Mouse (Mus musculus) hindbrain, embryonic 11.5 days (tissue): ENCODE data around the gene Diras1. TPM values are rescaled to one million over a fixed set of nuclear protein-coding genes. Genes with fewer than 3 reads are reported as not detected.
"Not testable (repeated sequence)": the region's sequence is repeated elsewhere in the genome, so short reads cannot be mapped to it uniquely, and the experiment has no call there.

Experiments used
- ATAC-seq: fragments of 200-750 bp; cut with Nextera tagmentation; 2 replicates; pipeline ENCODE4 v1.8.0; 2017; ENCODE audit warnings: mild to moderate bottlenecking, moderate TSS enrichment, moderate library complexity; ENCODE audit not compliant: low FRiP score
- DNase-seq: peaks from one replicate; pipeline ENCODE4 v3.0.0-alpha.2; 2015; ENCODE audit warnings: low spot score
- H3K27ac ChIP-seq: fragments of 300-500 bp; sonication (generic); 2 replicates; pipeline ENCODE4 v1.5.1; 2014; ENCODE audit warnings: mild to moderate bottlenecking, low read depth, low read length
- H3K27me3 ChIP-seq: fragments of 300-500 bp; sonication (generic); 2 replicates; pipeline ENCODE4 v1.6.1; 2014; ENCODE audit warnings: mild to moderate bottlenecking, low read length, moderate library complexity, mixed read lengths; ENCODE audit not compliant: control insufficient read depth, insufficient read depth
- H3K36me3 ChIP-seq: fragments of 300-500 bp; sonication (generic); 2 replicates; pipeline ENCODE4 v1.6.1; 2014; ENCODE audit warnings: mild to moderate bottlenecking, low read length, moderate library complexity, mixed read lengths; ENCODE audit not compliant: control insufficient read depth, insufficient read depth
- H3K4me1 ChIP-seq: fragments of 300-500 bp; sonication (generic); replicated peaks from 2 replicates; pipeline ENCODE4 v1.6.1; 2014; ENCODE audit warnings: low read length, mixed read lengths; ENCODE audit not compliant: control insufficient read depth, insufficient read depth
- H3K4me2 ChIP-seq: fragments of 300-500 bp; sonication (generic); replicated peaks from 2 replicates; pipeline ENCODE4 v1.6.1; 2014; ENCODE audit warnings: mild to moderate bottlenecking, low read depth, low read length
- H3K4me3 ChIP-seq: fragments of 300-500 bp; sonication (generic); 2 replicates; pipeline ENCODE4 v1.5.1; 2014; ENCODE audit warnings: low read depth, low read length
- H3K9ac ChIP-seq: fragments of 300-500 bp; sonication (generic); 2 replicates; pipeline ENCODE4 v1.6.1; 2014; ENCODE audit warnings: low read depth, low read length
- H3K9me3 ChIP-seq: fragments of 300-500 bp; sonication (generic); 2 replicates; pipeline ENCODE4 v1.6.1; 2016; ENCODE audit warnings: low read length; ENCODE audit not compliant: control insufficient read depth
- WGBS: fragments of 180-500 bp; shearing (Covaris S2); extraction: QIAGEN DNeasy Blood & Tissue Kit; methylation state at CpG from one replicate; pipeline ENCODE4 v1.1.7; 2014; 5-methylcytosine and 5-hydroxymethylcytosine counted together
- polyA plus RNA-seq: library from polyadenylated mRNA; unstranded; fragments of >200 nt; fragmentation: Nextera tagmentation; extraction: Ambion mirVana; gene quantifications from 2 replicates; pipeline ENCODE4 v1.2.1, GENCODE M21; 2014

Diras1 gene
- 3.4 and 5.8 TPM in 2 replicates for polyA plus RNA-seq

DNA sequence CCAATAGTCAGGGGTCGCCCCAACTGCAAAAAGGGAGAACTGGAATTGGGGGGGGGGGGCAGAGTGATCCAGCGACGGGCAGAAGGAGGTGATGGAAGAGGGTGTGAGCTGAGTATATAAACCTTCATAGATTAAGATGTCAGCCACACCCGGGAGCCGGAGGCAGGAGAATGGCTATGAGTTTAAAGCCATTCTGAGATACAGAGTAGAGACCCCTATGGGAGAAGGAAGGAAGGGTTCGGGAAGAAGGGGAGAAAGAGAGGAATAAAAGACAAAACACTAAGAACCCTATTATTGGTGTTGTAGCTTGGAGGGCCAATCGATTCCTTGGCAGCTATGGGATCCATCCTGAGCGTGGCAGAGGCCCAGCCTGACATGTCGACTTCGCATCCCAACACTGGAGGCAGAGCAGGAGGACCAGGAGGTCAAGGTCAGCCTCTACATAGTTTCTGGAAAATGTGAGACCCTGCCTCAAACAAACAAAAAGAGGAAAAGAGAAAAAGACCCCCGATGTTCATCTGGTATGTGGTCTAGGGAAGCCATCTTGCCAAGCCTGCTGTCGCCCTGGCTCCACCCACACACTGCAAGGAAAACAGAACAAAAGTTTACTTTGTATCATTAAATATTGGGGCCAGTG, at the start of gene Diras1:
Gene Diras1 (minus strand): TSS at position 24 of the 637 bp plus-strand sequence.
- peak within 1 kb of the TSS; percentile 66 for H3K9ac ChIP-seq
- H3K27ac ChIP-seq, result no peak within 1 kb of the TSS
- peaks cover 3% of the 10 kb centered on the region; the same call in 1 of the 2 replicates for H3K36me3 ChIP-seq
- peaks cover 13% of the 10 kb centered on the region for H3K27me3 ChIP-seq
- no peaks in the 10 kb centered on the region for H3K4me1 ChIP-seq
- peak within 1 kb of the TSS; percentile 71 for H3K4me2 ChIP-seq
- no peak for DNase-seq
- peak; percentile 33 for ATAC-seq
- peak within 1 kb of the TSS; percentile 42 for H3K4me3 ChIP-seq
- H3K9me3 ChIP-seq, result no peaks in the 10 kb centered on the region
- WGBS, result 50% methylated on average over 12 of the region's 12 CpGs

DNA sequence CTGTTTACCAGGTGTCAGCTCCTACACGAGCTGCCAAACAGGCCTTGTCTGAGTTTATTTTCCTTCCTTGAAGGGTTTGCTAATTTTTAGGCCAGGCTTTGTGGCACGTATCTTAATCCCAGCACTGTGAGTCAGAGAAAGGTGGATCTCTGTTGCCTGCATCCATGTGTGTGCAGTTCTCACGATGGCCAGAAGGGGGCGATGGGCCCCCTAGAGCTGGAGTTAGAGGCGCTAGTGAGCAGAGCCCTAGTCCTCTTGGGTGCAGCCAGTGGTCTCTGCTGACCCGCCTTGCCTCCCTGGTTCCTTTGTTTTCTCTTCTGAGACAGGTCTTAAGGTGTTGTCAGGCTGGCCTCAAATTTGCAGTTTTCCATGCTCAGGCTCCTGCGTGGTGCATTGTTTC, 48.0 kb upstream of the Diras1 start:
- Histone ChIP-seq H3K4me2 (no peak overlapping the region), H3K27me3 (no peaks in the 10 kb centered on the region), H3K36me3 (peaks cover 14% of the 10 kb centered on the region), H3K9ac (no peak overlapping the region), H3K4me1 (no peaks in the 10 kb centered on the region; the same call in 1 of the 2 replicates), H3K27ac (no peak overlapping the region), H3K4me3 (no peak overlapping the region), H3K9me3 (no peaks in the 10 kb centered on the region)
- 70% methylated on average over 7 of the region's 7 CpGs for WGBS
- peak; percentile 31 for DNase-seq
- ATAC-seq, result no peak

DNA sequence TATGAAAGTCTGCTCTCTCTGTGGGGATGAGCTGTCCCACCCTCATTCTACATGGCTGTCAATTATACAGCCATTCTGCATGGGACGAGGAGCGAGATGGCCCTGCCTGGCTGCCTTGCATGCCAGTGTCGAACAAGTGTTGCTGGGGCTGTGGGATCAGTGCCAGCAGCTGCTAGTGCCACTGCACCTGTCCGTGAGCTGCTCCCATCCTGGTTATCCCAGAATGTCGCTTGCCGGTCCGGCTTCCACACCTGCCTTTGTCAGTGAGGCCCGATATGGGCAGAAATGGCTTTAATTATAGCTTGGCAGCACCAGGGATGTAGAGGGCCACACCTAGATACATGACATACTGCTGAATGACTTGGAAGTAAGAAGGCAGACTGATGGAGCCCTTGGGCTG, 46.8 kb upstream of the Diras1 start:
- no peak overlapping the region for H3K9ac ChIP-seq
- H3K36me3 ChIP-seq, result peaks cover 10% of the 10 kb centered on the region
- no peaks in the 10 kb centered on the region; the same call in 1 of the 2 replicates for H3K4me1 ChIP-seq
- H3K27me3 ChIP-seq, result no peaks in the 10 kb centered on the region
- WGBS, result 95% methylated on average over 8 of the region's 8 CpGs
- no peaks in the 10 kb centered on the region for H3K9me3 ChIP-seq
- no peak overlapping the region for H3K27ac ChIP-seq
- ATAC-seq (no peak), DNase-seq (no peak)
- H3K4me3 ChIP-seq, result no peak overlapping the region
- no peak overlapping the region for H3K4me2 ChIP-seq

DNA sequence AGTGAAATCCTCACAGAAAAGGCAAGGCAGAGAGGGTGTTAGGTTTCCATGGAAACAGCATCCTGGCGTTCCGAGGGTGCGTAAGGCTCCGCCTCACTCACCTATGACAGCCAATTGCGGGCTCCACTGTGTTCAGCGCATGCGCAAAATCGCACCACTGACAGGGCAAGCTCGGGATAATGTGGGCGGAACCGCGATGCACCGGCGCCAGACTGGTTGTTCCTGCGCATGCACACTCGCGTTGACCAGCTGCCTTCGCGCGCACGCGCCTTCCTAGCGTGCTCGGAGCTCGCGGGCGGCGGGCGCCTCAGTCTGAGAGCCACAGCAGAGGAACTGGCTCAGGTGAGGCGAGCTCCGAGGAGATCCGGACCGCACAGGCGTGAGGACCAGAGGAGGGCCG, 44.4 kb upstream of the Diras1 start, which contains the start of gene Thop1:
Gene Thop1 (plus strand): TSS at position 200 of the 400 bp plus-strand sequence.
- H3K27me3 ChIP-seq, result no peaks in the 10 kb centered on the region
- ATAC-seq, result peak; percentile 95
- 0% methylated on average over 34 of the region's 35 CpGs for WGBS

DNA sequence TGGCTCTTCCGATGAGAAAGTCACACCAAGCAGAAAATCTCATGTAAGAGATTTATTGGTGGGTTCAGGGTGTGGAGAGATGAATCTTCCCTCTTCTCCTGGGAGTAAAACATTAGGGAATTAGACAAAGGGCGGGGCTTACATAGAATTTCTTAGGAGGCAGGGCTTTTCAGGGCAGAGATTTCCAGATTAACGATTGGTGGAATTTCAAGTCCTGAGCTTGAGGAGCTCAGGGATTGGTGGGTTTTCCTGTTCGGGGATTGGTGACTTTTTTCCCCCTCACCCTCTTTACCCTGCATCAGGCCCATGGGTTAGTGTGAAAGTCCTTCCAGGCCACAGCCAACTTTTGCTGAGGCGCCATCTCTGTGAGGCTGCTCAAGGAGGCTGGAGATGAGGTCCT, 43.2 kb upstream of the Diras1 start:
- H3K9ac ChIP-seq, result no peak overlapping the region

More for the DNA sequence above, 44.4 kb upstream of the Diras1 start, which contains the start of gene Thop1:
- DNase-seq, result peak; percentile 99
- H3K27ac ChIP-seq, result no peak within 1 kb of the TSS
- H3K4me3 ChIP-seq, result peak within 1 kb of the TSS; percentile 76
- H3K4me2 ChIP-seq, result peak within 1 kb of the TSS; percentile 68
- no peaks in the 10 kb centered on the region; the same call in 1 of the 2 replicates for H3K4me1 ChIP-seq
- H3K36me3 ChIP-seq, result peaks cover 6% of the 10 kb centered on the region
- H3K9ac ChIP-seq, result peak within 1 kb of the TSS; percentile 81
- no peaks in the 10 kb centered on the region for H3K9me3 ChIP-seq

DNA sequence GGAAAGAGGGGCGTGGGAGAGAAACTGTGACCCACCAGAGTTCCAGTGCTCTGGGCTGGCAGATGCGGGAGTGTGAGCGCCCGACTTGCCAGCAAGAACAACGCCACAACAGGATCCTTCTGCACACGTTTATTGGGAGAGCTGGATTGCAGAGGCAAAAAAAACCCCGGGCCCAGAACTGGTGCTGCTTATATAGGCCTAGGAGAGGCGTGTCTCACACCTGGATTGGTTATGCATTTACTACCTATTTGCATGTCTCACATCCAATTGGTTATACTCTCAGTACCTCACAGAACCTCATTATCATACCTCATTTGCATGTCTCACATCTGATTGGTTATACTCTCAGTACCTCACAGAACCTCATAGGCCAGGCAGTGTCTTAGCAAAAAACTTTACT, 39.1 kb upstream of the Diras1 start:
- not testable (repeated sequence) for H3K27me3 ChIP-seq, ATAC-seq, H3K27ac ChIP-seq, H3K4me3 ChIP-seq, DNase-seq, H3K9me3 ChIP-seq, H3K4me2 ChIP-seq, H3K9ac ChIP-seq, H3K4me1 ChIP-seq, H3K36me3 ChIP-seq
- 87% methylated on average over 8 of the region's 8 CpGs for WGBS

More for the DNA sequence above, 43.2 kb upstream of the Diras1 start:
- no peaks in the 10 kb centered on the region for H3K9me3 ChIP-seq
- DNase-seq, result no peak
- no peaks in the 10 kb centered on the region; the same call in 1 of the 2 replicates for H3K4me1 ChIP-seq
- no peak for ATAC-seq
- no peak overlapping the region for H3K27ac ChIP-seq
- H3K4me3 ChIP-seq, result no peak overlapping the region
- WGBS, result 75% methylated on average over 5 of the region's 5 CpGs
- H3K27me3 ChIP-seq, result no peaks in the 10 kb centered on the region
- no peaks in the 10 kb centered on the region for H3K36me3 ChIP-seq
- no peak overlapping the region for H3K4me2 ChIP-seq

DNA sequence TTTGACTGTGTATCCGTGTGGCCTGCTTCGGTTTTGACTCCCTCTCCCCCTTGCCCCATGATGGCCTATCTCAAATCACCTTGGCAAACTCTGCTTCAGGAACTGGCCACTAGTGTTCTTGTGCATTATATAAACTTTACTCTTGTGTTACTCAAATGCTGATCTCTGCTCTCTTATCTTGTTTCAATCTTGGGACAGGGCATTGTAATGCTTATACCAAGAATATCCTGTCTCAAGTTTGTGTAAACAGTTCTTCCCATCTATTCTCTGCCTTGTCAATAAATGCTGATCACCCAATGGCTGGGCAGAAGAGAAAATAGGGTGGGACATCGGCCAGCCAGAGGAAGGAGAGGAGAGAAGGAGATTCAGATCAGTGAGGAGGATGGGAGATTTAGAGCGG, 37.2 kb upstream of the Diras1 start:
- Histone ChIP-seq H3K4me2 (no peak overlapping the region), H3K36me3 (0 out of 2 replicates have a peak, but pooled peaks cover 2% of the 10 kb centered on the region), H3K4me1 (peaks cover 9% of the 10 kb centered on the region), H3K9me3 (no peaks in the 10 kb centered on the region), H3K27me3 (no peaks in the 10 kb centered on the region), H3K4me3 (no peak overlapping the region), H3K27ac (no peak overlapping the region), H3K9ac (no peak overlapping the region)
- DNase-seq, result no peak
- ATAC-seq, result no peak
- 66% methylated on average over 4 of the region's 4 CpGs for WGBS

DNA sequence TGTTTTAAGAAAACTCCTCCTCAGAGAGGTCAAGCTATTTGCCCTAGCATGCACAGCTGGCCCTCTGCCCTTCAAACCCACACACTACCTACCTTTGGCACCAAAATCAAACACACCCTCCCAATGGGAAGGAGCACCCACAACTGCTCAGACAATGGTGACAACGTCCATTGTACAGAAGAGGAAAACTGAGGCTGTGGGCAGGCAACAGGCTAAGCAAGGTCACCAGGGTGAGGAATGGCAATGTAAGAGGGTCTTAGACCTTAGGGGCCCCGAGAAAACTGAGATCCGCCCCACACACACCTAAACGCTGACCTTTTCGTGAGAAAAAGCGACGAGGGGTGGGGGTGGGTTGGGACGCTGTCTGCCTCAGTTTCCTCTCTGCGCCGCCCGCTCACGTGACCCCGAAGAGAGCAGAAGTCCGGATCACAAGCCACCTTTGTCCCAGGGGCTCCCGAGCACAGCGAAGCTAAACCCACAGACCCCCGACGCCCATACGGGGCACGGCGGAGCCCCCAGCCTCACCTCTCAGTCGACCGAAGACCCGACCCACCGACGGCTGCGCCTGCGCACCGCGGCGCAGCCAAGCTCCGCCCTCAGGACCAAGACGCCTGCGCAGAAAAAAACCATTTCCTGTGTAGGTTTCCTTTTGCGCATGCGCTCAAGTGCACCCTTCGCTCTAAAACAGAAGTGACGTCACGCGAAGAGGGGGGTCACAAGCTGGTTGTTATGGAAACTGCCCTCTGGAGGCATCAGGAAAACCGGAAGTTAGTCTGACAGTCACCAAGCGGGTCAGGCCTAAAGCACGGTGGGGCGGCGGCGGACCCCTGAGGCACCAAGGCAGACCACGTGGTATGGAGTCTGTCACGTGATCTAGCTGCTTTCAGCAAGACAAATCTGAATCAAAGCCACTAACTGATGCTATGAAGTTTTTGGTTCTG, 34.4 kb upstream of the Diras1 start, which contains the start of gene Sgta:
Gene Sgta (minus strand): TSS at position 579 of the 941 bp plus-strand sequence.
- ATAC-seq (peak; percentile 94), DNase-seq (peak; percentile 100)
- 0 out of 2 replicates have a peak, but pooled peaks cover 3% of the 10 kb centered on the region for H3K36me3 ChIP-seq
- H3K4me3 ChIP-seq, result peak within 1 kb of the TSS; percentile 86
- no peaks in the 10 kb centered on the region for H3K9me3 ChIP-seq
- H3K4me2 ChIP-seq, result peak within 1 kb of the TSS; percentile 84
- H3K27ac ChIP-seq, result no peak within 1 kb of the TSS
- peak within 1 kb of the TSS; percentile 82 for H3K9ac ChIP-seq
- under 1% methylated on average over 48 of the region's 48 CpGs for WGBS
- no peaks in the 10 kb centered on the region for H3K27me3 ChIP-seq
- H3K4me1 ChIP-seq, result peaks cover 9% of the 10 kb centered on the region
